Mouse (Mus musculus) liver, adult 2 months (tissue): ENCODE measurements around the gene Fam131a.

Source experiments
- CTCF ChIP-seq: fragments of 200-500 bp; IDR thresholded peaks from 2 replicates; pipeline ENCODE4 v1.5.1; 2011; ENCODE audit warnings: low read depth, low read length, control low read depth
- POLR2A ChIP-seq: fragments of 200-500 bp; IDR thresholded peaks from 2 replicates; pipeline ENCODE4 v1.6.1; 2011; ENCODE audit warnings: low read length, control low read depth; ENCODE audit not compliant: insufficient read depth; ENCODE audit errors: extremely low read depth

DNA sequence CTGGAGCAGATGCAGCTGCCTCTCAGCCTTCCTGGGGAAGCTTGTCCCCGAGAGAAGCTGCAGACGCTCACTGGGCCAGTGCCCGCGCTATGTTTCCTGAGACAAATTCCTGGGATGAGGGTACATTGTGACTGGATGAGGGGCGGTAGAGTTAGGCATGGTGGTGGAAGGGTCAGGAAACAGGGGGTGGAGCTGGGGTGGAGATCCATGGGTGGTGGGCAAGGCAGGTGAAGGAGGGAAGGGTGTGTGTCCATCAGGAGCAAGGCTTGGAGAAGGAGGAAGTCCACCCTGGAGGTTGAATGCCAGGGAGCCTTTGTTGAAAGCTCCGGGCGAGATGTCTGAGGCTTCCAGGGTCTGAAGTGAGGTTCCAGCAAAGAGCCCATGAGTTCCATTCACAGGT, 32.3 kb downstream of the Fam131a start:
- TF ChIP-seq CTCF: no peak
- TF ChIP-seq POLR2A: no peak
